Mouse (Mus musculus): ENCODE data around the gene A730015C16Rik.

DNA sequence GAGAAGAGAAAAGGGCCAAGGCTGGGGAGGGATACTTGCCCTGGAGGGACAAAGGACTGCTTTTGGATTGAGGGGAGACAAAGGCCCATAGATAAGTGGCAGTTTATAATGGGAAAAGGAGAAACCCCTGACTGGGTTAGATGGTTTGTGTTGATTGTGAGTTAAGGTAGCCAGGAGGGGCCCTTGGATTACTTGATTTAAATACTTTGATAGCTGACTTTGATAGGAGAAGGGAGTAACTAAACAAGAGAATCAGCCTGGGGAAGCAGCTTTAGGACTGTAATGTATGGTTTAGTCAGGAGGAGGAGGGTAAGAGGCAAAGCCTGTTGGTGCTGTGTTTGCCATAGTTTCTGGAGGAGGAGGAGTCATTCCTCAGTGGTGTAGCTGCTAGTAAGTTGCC is 5.1 kb downstream of the A730015C16Rik start:
- TF ChIP-seq CTCF (IDR thresholded peaks at IDR 0.05; ENCODE audit: extremely low read depth, insufficient read depth, low read length) (no peak), POLR2A (IDR thresholded peaks at IDR 0.05; ENCODE audit: extremely low read depth, insufficient read depth, low read length) (no peak)
